Mouse (Mus musculus) urinary bladder, adult 2 months (tissue): ENCODE data around the gene Hrasls5. TPM values are rescaled to one million over a fixed set of nuclear protein-coding genes. Genes with fewer than 3 reads are reported as not detected.

Experiments
- DNase-seq: peaks from one replicate; pipeline ENCODE4 v3.0.0; 2022; ENCODE audit warnings: low spot score
- polyA plus RNA-seq: library from polyadenylated mRNA; depleted of rRNA; stranded (reverse); fragments of >200 nt; gene quantifications from 2 replicates; pipeline ENCODE4 v1.2.3, GENCODE M21; 2012; rRNA removed

Gene Hrasls5
- polyA plus RNA-seq: not detected in 2 replicates

DNA sequence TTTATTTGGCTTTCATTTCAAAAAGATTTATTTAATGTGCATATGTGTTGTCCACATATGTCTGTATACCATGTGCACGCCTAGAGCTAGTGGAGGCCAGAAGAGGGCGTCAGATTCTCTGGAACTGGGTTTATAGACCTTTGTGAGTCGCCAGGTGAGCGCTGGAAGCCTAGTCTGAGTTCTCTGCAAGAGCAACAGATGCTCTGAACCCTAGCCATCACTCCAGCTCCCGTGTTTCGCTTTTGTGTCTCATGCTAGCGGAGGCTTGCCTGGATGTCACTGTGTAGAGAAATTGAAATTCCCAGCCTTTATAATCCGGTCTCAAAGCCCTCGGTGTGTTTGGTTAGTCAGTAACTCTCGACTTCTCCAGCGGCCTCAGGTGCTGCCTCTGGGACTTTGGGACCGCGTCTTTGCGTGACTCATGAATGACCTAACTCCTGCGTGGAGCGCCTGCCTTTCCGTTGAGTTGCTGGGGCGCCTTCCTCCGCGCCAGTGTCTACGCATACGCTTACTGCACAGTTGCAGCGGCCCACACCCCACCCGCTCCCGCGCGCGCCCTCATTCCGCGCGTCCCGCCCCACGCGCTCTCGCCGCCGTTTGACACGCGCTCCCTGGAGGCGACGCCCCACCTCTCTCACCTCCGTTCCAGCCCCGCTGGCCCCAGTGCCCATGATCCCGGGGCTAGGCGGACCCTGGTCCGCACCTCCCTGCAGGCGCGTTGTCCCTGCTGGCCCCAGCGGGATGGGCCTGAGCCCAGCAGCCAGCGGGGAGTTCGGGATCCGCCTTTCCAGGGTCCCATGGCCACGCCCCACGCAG, at the start of gene Hrasls5:
Gene Hrasls5 (plus strand): TSS at position 600 of the 816 bp plus-strand sequence.
- DNase-seq: no peak

GRCm38 (mm10) chr19:7562601-7563129, 49.7 kb upstream of the Hrasls5 start:
- no peak for DNase-seq

GRCm38 (mm10) chr19:7563676-7564075, 48.7 kb upstream of the Hrasls5 start:
- DNase-seq: no peak

DNA sequence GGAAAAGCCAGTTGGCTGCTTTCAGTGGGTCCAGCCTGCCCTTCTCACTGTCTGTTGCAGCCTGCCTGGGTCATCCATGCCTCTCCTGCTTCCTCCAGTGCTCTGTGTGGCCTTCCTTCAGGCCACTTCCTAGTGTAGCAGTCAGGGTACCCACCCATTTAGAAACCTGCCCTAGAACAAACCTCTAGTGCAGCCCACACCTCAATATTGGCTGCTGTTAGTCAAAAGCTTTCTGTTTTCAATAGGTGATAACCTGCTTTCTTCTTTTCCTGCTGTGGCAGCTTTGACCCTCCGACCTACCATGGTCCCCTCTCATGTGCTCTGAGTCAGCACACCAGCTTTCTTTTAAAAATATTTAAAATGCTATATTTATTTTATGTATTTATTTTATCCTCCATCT, 47.9 kb upstream of the Hrasls5 start:
- DNase-seq: no peak

DNA sequence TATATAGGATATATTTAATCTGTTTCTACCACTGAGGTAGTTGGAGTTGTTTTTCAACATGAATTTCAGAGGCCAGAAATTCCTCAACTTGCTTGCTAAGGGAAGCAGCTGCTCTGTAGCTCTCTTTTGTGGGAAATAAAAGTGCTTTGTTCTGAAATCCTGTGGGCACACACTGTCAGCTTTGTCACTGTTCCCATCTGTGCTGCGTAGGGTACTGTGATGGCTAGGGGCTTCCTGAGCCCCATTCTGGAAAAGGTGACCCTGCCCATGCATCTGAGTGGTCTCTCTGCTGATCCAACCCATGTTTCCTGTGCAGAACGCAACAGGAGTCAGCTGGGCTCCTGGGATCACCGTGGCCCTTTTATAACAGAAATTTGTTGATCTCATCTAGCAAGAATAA, 45.5 kb upstream of the Hrasls5 start:
- DNase-seq: no peak

GRCm38 (mm10) chr19:7568364-7568763, 44.0 kb upstream of the Hrasls5 start:
- no peak for DNase-seq

- DNase-seq: no peak
Observed at GRCm38 (mm10) chr19:7569650-7570049, 42.7 kb upstream of the Hrasls5 start.

DNA sequence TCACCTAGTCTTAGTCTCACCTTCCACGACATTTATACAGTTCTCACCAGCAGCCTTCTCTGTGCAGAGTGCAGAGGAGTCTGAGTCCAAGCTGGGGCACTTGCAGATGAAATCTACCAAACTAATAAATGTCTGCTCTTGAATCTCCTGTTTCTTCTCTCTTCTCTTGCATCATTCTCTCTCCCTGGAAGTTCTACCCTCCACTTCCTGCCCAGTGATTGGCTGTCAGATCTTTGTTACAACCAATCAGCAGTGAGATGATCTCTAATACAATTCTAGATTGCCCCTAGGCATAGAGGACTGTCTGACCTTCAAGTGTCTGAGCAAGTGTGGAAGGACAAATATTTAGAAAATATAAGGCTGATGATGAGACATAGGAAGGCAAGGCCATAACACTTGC, 36.2 kb upstream of the Hrasls5 start:
- no peak for DNase-seq

- DNase-seq: no peak
Observed at GRCm38 (mm10) chr19:7577710-7578109, 34.6 kb upstream of the Hrasls5 start.

- DNase-seq: no peak
Observed at GRCm38 (mm10) chr19:7581042-7581441, 31.3 kb upstream of the Hrasls5 start.

- DNase-seq: no peak
Observed at GRCm38 (mm10) chr19:7583101-7583500, 29.2 kb upstream of the Hrasls5 start.

- no peak for DNase-seq
Observed at GRCm38 (mm10) chr19:7583599-7583998, 28.7 kb upstream of the Hrasls5 start.

DNA sequence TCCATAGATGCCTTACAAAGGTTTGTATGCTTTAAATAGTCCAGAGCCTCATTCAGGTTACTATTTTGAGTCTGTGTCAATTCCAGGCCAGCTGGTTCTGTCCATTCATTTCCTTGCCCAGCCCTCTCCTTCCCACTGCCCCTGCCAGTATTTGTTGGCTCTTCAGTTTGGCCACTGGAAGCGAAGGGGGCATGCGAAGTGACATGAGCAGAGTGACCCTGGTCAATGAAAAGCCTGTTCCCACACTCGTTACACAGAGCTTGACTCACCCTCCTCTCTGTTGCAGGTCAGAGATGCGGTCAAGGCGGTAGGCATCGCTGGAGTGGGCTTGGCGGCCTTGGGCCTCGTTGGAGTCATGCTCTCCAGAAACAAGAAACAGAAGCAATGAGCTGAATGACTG, 27.1 kb upstream of the Hrasls5 start:
- DNase-seq: no peak

- no peak for DNase-seq
Observed at GRCm38 (mm10) chr19:7585764-7586163, 26.6 kb upstream of the Hrasls5 start.

DNA sequence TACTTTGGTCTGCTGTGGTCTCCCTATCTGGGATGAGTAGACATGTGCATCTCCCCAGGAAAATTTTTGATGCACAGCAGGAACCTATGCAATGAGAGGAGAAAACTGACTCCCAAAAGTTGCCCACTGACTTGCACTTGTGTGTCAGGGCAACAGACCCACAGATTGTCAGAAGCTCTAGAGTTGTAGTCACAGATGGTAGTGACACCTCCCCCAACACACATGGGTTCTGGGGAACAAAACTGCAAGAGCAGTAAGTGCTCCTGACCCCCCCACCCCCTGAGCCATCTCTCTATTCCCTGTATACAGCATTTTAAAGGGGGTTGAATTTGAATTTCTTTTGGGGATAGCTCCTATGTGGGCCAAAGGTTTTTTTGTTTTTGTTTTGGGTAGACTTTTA, 21.5 kb upstream of the Hrasls5 start:
- no peak for DNase-seq

GRCm38 (mm10) chr19:7592018-7592417, 20.3 kb upstream of the Hrasls5 start:
- no peak for DNase-seq

- DNase-seq: no peak
Observed at GRCm38 (mm10) chr19:7595534-7595933, 16.8 kb upstream of the Hrasls5 start.

DNA sequence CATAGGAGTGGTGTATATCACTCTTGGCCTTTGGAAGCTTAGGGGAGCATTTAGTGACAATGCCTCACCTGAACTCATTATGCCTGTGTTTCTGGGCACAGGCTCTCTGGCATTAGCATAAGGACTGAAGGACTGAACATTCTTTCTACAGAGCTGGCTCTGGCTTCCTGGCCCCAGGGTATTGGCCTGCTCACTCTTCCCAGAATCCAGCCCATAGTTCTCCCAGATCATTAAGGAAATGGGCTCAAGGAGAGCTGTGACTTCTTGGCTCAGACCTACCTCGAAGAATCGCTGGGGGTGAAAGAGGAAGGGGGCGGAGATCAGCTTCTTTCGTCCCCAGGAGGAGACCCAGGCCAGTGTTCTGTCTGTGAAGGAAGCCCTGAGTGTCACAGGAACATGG, 13.9 kb upstream of the Hrasls5 start:
- DNase-seq: no peak

GRCm38 (mm10) chr19:7601551-7601950, 10.8 kb upstream of the Hrasls5 start:
- DNase-seq: no peak

GRCm38 (mm10) chr19:7604107-7604506, 8.2 kb upstream of the Hrasls5 start:
- no peak for DNase-seq

DNA sequence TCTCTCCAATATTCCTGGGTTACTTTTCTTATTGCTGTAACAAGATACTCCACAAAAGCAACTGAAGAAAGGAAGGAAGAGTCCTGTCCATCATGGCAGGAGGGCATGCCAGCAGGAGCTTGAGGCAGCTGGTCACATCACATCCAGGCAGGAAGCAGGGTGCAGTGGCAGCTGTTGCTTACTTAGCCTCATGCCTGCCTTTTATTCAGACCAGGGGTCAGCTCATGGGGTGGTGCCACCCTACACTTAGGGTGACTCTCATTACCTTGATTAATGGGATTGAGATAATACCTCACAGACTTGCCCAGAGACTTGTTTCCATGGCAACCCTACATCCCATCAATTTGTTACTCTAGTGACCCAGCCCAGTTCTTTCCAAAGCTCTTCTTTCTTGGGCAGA, 7.3 kb upstream of the Hrasls5 start:
- no peak for DNase-seq

GRCm38 (mm10) chr19:7605930-7606783, 6.2 kb upstream of the Hrasls5 start:
- no peak for DNase-seq
